Mouse (Mus musculus) forebrain, embryonic 10.5 days (tissue): ENCODE measurements around the gene Ppp1r12a. TPM values are rescaled to one million over a fixed set of nuclear protein-coding genes. Genes with fewer than 3 reads are reported as not detected.

Experiments
- DNase-seq: peaks from one replicate; pipeline ENCODE4 v3.0.0-alpha.2; 2017; ENCODE audit warnings: low spot score; ENCODE audit errors: extremely low spot score
- H3K27ac ChIP-seq: fragments of 300-500 bp; sonication (generic); 2 replicates; pipeline ENCODE4 v1.5.1; 2016; ENCODE audit warnings: mild to moderate bottlenecking
- H3K27me3 ChIP-seq: fragments of 300-500 bp; sonication (generic); 2 replicates; pipeline ENCODE4 v1.6.1; 2016; ENCODE audit warnings: mild to moderate bottlenecking; ENCODE audit not compliant: poor library complexity, severe bottlenecking
- H3K36me3 ChIP-seq: fragments of 300-500 bp; sonication (generic); replicated peaks from 2 replicates; pipeline ENCODE4 v1.6.1; 2016; ENCODE audit warnings: mild to moderate bottlenecking, moderate library complexity
- H3K4me1 ChIP-seq: fragments of 300-500 bp; sonication (generic); 2 replicates; pipeline ENCODE4 v1.6.1; 2016
- H3K4me3 ChIP-seq: fragments of 300-500 bp; sonication (generic); 2 replicates; pipeline ENCODE4 v1.5.1; 2016; ENCODE audit warnings: mild to moderate bottlenecking, moderate library complexity
- H3K9me3 ChIP-seq: fragments of 300-500 bp; sonication (generic); 2 replicates; pipeline ENCODE4 v1.6.1; 2016; ENCODE audit warnings: mild to moderate bottlenecking, moderate library complexity
- WGBS: fragments of 180-500 bp; shearing (Covaris S2); methylation state at CpG from one replicate; pipeline ENCODE4 v1.1.7; 2016; 5-methylcytosine and 5-hydroxymethylcytosine counted together
- polyA plus RNA-seq: library from polyadenylated mRNA; unstranded; fragments of >200 nt; fragmentation: Nextera tagmentation; extraction: Ambion mirVana; gene quantifications from 2 replicates; pipeline ENCODE4 v1.2.1, GENCODE M21; 2016

Gene Ppp1r12a
- polyA plus RNA-seq, 1 experiment from 2014 or later: 67.5 TPM

DNA sequence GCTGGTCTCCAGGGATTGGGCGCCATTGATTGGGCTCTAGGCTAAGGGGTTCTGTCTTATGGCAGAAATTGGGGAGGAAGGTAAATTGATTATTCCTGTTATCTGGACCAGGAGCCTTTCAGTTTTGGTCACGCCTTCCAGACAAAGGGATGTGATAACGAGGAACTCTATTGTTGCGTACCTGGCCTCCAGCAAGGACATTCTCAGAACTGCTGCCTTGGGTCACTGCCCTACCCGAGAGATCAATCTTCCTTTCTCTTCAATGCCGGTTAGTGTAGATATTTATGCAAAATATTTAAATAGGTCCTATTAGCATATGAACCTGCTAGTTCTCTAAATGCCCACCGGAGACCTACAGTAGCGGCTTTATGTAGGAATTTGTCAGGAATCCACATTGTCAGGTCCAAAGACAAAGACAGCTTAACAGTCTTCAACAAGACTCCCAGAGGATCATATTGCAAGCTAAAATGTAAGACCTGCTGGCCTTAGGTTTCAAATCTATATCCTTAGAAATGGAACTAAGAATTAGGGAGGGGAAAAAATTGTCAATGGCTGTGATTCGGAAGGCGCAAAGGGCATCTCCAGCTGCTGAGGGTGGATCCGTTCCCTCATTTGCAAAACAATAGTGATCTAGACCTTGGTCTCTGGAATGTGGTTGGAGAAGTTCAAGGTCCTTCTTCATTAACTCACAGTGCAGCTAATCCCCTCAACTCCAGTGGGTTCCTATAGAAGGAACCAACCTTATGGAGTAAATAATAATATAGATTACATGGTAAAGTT is 124.9 kb downstream of the Ppp1r12a start:
- peaks cover 4% of the 10 kb centered on the region for H3K36me3 ChIP-seq
- H3K27me3 ChIP-seq: no peaks in the 10 kb centered on the region
- H3K4me1 ChIP-seq: no peaks in the 10 kb centered on the region
- WGBS: 75% methylated on average over 11 of the region's 11 CpGs
- DNase-seq: no peak
- no peaks in the 10 kb centered on the region for H3K9me3 ChIP-seq
- no peak overlapping the region for H3K4me3 ChIP-seq
- H3K27ac ChIP-seq: no peak overlapping the region

DNA sequence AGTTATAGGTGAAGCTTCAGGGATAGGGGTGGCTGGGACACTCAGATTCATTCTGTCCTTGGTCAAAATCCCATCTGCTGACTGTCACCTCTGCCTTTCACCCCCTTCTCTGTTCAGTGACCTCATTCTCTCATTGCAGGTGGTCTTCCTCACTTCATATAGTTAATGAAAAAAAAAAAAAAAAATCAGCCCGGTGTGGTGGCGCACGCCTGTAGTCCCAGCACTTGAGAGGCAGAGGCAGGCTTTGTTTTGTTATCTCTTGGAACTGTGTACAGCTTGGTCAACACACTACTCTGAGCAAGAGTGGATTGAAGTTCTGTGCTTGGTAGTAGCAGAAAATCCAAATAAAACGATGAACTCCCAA is 125.4 kb downstream of the Ppp1r12a start:
- no peak for DNase-seq
- no peaks in the 10 kb centered on the region for H3K9me3 ChIP-seq
- WGBS: 85% methylated on average over 4 of the region's 4 CpGs
- H3K4me1 ChIP-seq: no peaks in the 10 kb centered on the region
- no peaks in the 10 kb centered on the region for H3K27me3 ChIP-seq
- no peak overlapping the region for H3K4me3 ChIP-seq
- H3K36me3 ChIP-seq: no peaks in the 10 kb centered on the region
- no peak overlapping the region for H3K27ac ChIP-seq

DNA sequence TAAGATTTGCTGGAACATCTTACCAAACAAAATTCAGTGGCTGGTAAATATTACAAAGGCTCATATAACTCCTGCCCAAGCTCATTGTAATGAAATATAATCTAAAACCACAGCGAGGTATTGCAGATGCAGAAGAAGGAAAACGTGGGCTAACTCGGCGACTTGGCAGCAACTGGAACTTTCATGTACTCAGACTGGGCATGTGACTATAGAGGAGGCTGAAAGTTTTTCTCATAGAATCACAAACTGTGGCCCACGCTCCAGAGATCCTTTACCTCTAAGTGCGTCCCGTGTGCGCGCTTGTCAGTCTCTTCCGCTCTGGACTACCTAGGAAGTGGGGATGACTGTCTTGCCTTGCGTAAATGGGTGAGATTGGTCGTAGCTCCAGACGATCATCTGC is 128.1 kb downstream of the Ppp1r12a start:
- H3K27ac ChIP-seq: no peak overlapping the region
- no peaks in the 10 kb centered on the region for H3K9me3 ChIP-seq
- no peaks in the 10 kb centered on the region for H3K36me3 ChIP-seq
- no peak for DNase-seq
- 95% methylated on average over 13 of the region's 13 CpGs for WGBS
- H3K4me3 ChIP-seq: no peak overlapping the region
- no peaks in the 10 kb centered on the region for H3K27me3 ChIP-seq
- H3K4me1 ChIP-seq: no peaks in the 10 kb centered on the region

DNA sequence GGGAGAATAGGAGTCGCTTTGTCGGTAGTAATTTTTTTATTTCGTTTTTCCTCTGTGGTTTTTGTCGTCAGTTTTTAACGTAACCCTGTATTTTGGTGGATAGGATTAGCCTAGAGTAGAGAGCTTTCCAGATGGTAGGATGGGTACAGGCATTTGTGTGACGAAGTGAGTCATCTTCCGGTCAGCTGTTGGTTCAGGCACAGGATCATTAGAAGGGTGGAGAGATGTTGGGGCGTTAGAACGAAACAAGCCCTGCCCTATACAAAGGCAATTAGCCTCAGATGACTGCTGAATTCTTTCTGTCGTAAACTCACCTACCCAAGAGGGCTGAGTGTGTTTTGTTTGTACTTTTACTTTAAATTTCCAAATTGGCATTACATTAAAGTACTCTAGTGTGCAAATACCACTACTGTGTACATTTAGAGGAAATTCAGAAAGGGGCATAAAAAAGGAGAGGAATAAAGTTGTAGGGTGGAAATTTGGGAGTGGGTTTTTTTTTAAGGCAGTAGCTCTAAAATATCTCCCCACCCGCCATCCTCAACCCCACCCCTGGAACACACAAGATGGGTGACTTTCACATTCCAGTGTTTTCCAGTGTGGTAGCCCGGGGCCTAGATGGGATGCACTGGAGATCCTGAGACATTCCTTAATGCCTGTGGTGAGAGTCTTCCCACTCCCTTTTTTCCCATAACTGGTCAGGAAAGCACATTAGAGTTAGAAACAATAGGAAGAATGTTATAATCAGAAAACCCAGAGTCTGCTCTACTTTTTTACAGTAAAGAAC is 129.9 kb downstream of the Ppp1r12a start:
- Histone ChIP-seq H3K4me3 (no peak overlapping the region), H3K27ac (no peak overlapping the region), H3K4me1 (no peaks in the 10 kb centered on the region), H3K36me3 (no peaks in the 10 kb centered on the region), H3K27me3 (no peaks in the 10 kb centered on the region), H3K9me3 (no peaks in the 10 kb centered on the region)
- no peak for DNase-seq
- 91% methylated on average over 12 of the region's 12 CpGs for WGBS

DNA sequence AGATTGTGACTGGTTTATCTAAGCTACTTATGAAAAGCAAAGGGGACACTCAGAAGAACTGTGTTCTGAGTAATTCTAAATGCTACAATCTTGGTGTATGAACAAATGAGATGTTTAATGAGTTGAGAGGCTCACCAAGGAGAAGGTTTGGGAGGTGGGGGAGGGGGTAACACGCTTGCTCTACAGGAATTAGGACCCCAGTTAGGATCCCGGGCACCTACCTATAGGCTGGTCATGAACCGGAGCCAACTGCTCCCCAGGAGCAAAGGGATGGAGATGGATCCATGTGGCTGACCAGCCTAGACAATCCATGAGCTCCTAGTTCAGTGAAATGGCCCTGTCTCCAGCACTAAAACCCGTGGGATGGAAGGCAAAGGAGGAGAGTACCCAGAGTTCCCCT is 130.7 kb downstream of the Ppp1r12a start:
- WGBS: 89% methylated on average over 4 of the region's 4 CpGs
- Histone ChIP-seq H3K27me3 (no peaks in the 10 kb centered on the region), H3K4me3 (no peak overlapping the region), H3K36me3 (no peaks in the 10 kb centered on the region), H3K27ac (no peak overlapping the region), H3K4me1 (no peaks in the 10 kb centered on the region), H3K9me3 (no peaks in the 10 kb centered on the region)
- no peak for DNase-seq

DNA sequence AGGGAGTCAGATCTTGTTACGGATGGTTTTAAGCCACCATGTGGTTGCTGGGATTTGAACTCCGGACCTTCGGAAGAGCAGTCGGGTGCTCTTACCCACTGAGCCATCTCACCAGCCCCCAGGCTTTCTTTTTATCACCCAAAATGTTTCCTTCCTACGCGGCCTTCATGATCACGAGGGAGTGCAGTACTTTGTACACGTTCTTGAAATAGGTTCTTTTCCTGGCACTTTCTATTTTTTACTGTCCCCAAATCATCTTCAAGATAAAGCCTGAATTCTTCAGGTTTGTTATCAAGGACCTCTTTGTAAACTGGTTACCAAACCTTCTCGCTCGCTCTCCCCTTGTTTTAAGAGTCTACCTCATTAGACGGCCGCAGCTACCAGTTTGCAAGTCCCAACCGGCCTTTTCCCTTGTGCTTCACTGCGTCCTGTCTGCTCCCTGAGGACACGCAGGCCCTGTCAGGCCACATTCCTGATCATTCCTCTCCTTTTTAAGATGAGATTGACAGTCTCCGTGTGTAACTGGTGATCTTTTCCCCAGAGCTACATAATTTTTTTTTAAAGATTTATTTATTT is 131.7 kb downstream of the Ppp1r12a start:
- no peaks in the 10 kb centered on the region for H3K4me1 ChIP-seq
- DNase-seq: no peak
- WGBS: 93% methylated on average over 16 of the region's 16 CpGs

DNA sequence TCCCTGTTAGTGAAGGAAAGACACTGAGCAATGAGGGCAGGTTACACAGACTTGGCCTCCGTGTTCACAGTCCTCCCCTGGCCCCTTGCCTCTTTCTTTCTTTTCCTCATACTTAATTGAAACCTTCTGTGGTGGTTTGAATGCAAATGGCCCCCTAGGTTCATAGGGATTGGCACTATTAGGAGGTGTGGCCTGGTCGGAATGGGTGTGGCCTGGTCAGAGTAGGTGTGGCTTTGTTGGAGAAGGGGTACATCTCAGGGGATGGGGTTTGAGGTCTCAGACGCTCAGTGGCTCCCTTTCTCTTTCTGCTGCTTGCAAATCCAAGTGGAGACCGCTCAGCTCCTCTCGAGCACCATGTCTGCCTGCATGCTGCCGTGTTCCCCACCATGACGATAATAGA is 132.8 kb downstream of the Ppp1r12a start:
- Histone ChIP-seq H3K27ac (no peak overlapping the region), H3K36me3 (no peaks in the 10 kb centered on the region), H3K4me1 (no peaks in the 10 kb centered on the region), H3K27me3 (no peaks in the 10 kb centered on the region), H3K9me3 (no peaks in the 10 kb centered on the region), H3K4me3 (no peak overlapping the region)
- 85% methylated on average over 7 of the region's 7 CpGs for WGBS
- no peak for DNase-seq

More for the DNA sequence above, 131.7 kb downstream of the Ppp1r12a start:
- Histone ChIP-seq H3K27me3 (no peaks in the 10 kb centered on the region), H3K9me3 (no peaks in the 10 kb centered on the region), H3K4me3 (no peak overlapping the region), H3K27ac (no peak overlapping the region), H3K36me3 (no peaks in the 10 kb centered on the region)

DNA sequence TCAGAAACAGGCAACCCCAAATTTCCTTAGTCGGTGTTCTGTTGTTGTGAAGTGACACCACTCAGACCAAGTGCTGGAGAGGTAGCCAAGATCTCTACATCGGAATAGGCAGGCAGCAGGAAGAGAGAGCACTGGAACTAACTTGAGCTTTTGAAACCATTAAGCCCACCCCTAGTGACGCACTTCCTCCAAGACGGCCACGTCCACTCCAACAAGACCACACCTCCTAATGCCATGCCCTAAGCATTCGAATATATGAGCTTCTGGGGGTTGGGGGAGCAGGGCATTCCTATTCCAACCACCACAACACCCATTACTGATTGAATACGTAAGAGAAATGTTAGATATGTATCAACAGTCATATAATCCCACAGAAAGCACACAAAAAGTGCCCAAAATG is 134.5 kb downstream of the Ppp1r12a start:
- 91% methylated on average over 7 of the region's 7 CpGs for WGBS
- Histone ChIP-seq H3K4me1 (no peaks in the 10 kb centered on the region), H3K9me3 (no peaks in the 10 kb centered on the region), H3K36me3 (no peaks in the 10 kb centered on the region), H3K4me3 (no peak overlapping the region), H3K27ac (no peak overlapping the region), H3K27me3 (no peaks in the 10 kb centered on the region)
- no peak for DNase-seq

DNA sequence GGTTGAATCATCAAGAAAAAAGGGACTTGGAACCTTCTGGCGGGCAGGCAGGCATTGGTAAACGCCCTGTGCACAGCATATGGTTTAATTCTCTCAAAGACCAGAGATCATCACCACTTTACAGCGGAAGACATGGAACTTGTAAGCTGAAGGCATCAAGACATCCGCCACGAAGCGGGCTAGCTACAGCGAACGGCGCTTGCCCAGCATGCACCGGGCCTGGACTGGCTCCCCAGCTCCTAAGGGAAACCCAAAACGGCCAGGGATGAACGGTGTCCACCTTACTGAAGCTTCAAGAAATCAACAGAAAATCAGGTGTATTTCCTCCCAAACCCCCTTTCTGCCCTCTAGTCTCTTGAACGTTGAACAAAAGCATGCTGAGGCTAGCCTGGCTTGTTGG is 136.3 kb downstream of the Ppp1r12a start:
- H3K27me3 ChIP-seq: no peaks in the 10 kb centered on the region
- no peak overlapping the region for H3K27ac ChIP-seq
- 95% methylated on average over 13 of the region's 13 CpGs for WGBS
- no peak for DNase-seq
- no peaks in the 10 kb centered on the region for H3K9me3 ChIP-seq
- no peak overlapping the region for H3K4me3 ChIP-seq
- H3K36me3 ChIP-seq: no peaks in the 10 kb centered on the region
- H3K4me1 ChIP-seq: no peaks in the 10 kb centered on the region

DNA sequence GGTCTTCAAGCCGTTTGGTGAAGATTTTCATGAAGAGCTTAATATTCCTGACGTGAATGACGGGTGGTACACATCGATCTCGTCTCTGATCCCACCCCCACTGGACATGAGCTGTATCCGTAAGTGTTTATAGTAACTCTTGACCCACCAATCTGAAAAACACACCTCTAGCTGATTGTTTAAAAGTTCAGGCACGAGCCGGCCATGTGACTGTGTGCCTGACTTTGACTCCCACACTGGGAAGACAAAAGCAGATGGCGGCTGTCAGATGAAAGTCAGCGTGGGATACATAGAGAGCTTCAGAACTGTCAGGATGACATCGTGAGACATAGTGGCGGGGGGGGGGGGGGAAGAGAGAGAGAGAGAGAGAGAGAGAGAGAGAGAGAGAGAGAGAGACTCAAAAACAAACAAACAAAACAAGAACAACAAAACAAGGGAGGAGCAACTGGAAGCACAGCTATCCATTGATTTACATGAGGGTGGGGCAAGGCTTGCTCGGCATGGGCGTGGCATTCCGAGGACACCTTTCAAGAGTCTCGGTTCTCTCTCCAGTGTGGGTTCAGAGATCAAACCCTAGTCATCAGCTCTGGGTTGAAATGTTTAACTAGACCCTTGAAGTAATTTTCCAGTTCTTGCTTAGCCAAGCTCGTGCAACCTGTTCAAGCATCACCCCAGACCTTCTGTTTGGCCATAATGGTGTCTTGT is 137.0 kb downstream of the Ppp1r12a start:
- H3K4me3 ChIP-seq: no peak overlapping the region
- H3K9me3 ChIP-seq: no peaks in the 10 kb centered on the region
- WGBS: 88% methylated on average over 16 of the region's 17 CpGs
- no peak for DNase-seq
- H3K36me3 ChIP-seq: no peaks in the 10 kb centered on the region
- no peaks in the 10 kb centered on the region for H3K27me3 ChIP-seq
- no peak overlapping the region for H3K27ac ChIP-seq
- no peaks in the 10 kb centered on the region for H3K4me1 ChIP-seq

DNA sequence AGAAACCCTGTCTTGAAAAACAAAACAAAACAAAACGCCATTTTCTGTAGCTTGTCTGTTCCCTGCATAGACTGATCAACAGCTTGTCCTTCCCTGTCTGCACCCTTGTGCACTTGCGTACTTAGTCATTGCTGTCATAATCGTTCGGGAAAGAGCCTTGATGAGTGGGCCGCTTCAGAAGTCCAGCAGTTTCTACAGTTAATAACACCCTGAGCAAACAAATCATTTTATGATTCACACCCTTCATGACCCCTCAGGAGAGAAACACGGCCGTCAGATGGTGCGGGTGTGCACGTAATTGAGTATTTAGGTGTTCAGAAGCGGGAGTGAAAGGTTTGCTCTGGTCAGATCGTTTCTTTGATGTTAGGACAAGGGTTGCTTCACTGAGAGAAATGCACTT is 137.8 kb downstream of the Ppp1r12a start:
- no peak for DNase-seq
- Histone ChIP-seq H3K36me3 (no peaks in the 10 kb centered on the region), H3K4me3 (no peak overlapping the region), H3K27ac (no peak overlapping the region), H3K27me3 (no peaks in the 10 kb centered on the region), H3K4me1 (no peaks in the 10 kb centered on the region), H3K9me3 (no peaks in the 10 kb centered on the region)
- WGBS: 89% methylated on average over 11 of the region's 11 CpGs

DNA sequence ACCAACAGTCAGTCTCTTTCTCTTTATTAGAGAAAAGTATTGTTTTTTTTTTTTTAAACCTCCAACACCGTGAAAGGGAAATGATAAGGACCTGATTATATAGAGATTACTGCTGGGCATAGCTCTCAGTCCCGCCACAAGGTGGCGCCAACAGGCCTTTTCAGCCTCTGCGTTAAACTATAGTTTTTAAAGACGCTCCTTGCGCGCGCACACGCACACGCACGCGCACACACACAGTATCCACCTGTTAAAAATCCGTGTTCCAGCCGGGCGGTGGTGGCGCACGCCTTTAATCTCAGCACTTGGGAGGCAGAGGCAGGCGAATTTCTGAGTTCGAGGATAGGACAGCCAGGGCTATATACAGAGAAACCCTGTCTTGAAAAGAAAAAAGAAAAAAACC is 138.8 kb downstream of the Ppp1r12a start:
- DNase-seq: peak; percentile 80
- Histone ChIP-seq H3K27ac (no peak overlapping the region), H3K27me3 (no peaks in the 10 kb centered on the region), H3K36me3 (no peaks in the 10 kb centered on the region), H3K4me1 (no peaks in the 10 kb centered on the region), H3K4me3 (peak overlapping the region; percentile 16), H3K9me3 (no peaks in the 10 kb centered on the region)
- 13% methylated on average over 19 of the region's 19 CpGs for WGBS
